Mouse (Mus musculus): ENCODE measurements around the gene Rab11fip3. TPM values are rescaled to one million over a fixed set of nuclear protein-coding genes. Genes with fewer than 3 reads are reported as not detected.

Gene Rab11fip3
- polyA plus RNA-seq, 1 experiment from 2014 or later, result 36.3 TPM

DNA sequence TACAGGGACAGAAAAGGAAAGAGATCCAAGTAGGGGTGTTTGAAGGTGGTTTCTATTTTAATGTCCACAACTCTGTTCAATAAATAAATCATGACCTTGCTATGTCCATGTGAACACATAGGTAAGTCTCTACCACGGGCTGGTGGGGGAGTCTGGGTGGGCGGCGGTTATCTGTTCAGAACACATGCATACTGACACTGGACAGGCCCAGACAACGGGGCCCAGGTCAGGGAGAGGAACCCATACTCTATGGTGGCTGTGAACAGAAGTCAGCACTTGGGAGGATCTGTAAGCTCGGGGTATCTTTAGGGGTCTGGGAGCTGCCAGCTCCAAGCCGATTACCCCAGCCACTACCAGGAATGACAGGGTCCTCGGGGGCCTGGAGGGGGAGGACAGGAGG, 123.0 kb downstream of the Rab11fip3 start:
- peaks cover 10% of the 10 kb centered on the region for H3K4me1 ChIP-seq
- H3K4me3 ChIP-seq, result no peak overlapping the region
- H3K27me3 ChIP-seq, result peaks cover 15% of the 10 kb centered on the region
- WGBS, result 82% methylated on average over 7 of the region's 7 CpGs
- H3K4me2 ChIP-seq (replicated peaks), result no peak overlapping the region
- no peaks in the 10 kb centered on the region for H3K36me3 ChIP-seq
- H3K9me3 ChIP-seq, result no peaks in the 10 kb centered on the region
- no peak overlapping the region for H3K27ac ChIP-seq (replicated peaks)
- H3K9ac ChIP-seq (replicated peaks), result no peak overlapping the region
- no peak for ATAC-seq (replicated peaks)

DNA sequence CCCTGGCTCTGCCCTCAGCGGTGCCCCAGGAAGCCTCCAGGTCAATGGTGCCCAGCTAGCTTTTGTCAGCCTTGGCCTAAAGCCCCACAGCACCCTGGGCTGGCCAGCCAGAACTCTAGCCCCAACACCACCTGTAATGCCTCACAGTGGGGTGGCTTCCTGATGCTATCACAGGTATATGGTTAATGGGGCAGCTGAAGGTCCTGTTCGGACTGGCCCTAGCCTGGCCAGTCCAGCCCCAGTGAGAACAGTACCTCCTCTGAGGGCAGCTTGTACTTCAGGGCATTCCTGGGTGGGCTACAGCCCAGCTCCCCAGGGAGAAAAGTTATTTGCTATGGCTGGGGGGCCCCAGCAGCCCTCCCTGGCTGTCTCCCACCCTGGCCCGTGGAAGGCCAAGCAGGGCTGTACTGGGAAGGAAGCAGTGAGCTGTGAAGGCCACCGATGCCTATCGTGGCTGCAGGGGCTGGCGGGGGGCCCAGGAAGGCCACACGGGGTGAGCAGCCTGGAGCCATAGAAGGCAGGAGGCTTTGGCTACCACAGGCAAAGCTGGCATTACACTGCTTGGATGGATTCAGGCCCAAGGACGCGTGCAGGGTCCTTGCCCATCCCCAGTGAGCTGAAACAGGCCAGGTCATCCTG, 123.7 kb downstream of the Rab11fip3 start:
- no peaks in the 10 kb centered on the region for H3K36me3 ChIP-seq
- no peak overlapping the region for H3K9ac ChIP-seq (replicated peaks)
- no peak for ATAC-seq (replicated peaks)
- no peak overlapping the region for H3K4me2 ChIP-seq (replicated peaks)
- H3K9me3 ChIP-seq, result no peaks in the 10 kb centered on the region
- H3K4me3 ChIP-seq, result no peak overlapping the region
- 60% methylated on average over 9 of the region's 9 CpGs for WGBS
- H3K27me3 ChIP-seq, result peaks cover 8% of the 10 kb centered on the region
- no peak overlapping the region for H3K27ac ChIP-seq (replicated peaks)
- H3K4me1 ChIP-seq, result peaks cover 14% of the 10 kb centered on the region

DNA sequence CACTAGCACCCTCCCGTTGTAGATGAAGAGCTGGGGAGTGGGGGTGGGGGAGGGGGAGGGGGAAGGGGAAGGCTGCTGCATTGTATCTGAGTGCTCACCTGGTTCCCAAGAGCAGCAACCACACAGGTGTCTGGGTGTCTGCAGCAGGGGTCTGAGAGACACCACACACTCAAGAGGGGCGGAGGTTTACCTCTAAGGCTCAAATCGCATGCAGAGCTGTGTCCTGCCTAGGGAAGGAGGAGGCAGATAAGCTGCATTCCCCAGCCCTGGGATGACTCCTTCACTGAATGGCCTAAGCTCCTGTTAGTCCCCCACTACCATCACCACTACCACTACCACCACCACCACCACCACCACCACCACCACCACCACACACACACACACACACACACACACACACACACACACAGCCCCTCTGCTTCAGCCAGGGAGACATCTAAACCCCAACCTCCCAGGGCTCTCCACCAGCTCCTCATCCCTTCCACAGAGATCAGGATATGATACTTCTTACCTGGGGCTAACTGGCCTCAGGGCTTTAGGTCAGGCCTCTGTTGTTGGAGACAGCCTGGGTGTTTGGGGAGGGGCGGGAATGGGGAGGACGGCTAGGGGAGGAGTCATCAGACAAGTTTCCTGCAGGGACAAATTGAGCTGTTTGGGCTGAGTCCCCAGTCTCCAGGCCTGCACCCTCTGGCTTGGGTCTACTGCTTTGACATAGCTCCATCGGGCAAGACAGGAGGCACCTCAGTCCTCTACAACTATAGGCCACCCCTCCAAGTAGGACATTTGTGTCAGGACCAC, 124.8 kb downstream of the Rab11fip3 start, which contains the start of the genes Pigq and Nhlrc4:
Pigq (minus strand) TSS at position 571 of the 798 bp plus-strand sequence.
Nhlrc4 (minus strand) TSS at position 596 of the 798 bp plus-strand sequence.
- Histone ChIP-seq H3K36me3 (no peaks in the 10 kb centered on the region), H3K27ac (replicated peaks) (no peak within 1 kb of the TSS), H3K4me3 (no peak within 1 kb of the TSS), H3K4me2 (replicated peaks) (no peak within 1 kb of the TSS), H3K9me3 (no peaks in the 10 kb centered on the region), H3K27me3 (no peaks in the 10 kb centered on the region), H3K9ac (replicated peaks) (no peak within 1 kb of the TSS), H3K4me1 (peaks cover 20% of the 10 kb centered on the region)
- ATAC-seq (replicated peaks), result no peak
- 44% methylated on average over 6 of the region's 6 CpGs for WGBS

DNA sequence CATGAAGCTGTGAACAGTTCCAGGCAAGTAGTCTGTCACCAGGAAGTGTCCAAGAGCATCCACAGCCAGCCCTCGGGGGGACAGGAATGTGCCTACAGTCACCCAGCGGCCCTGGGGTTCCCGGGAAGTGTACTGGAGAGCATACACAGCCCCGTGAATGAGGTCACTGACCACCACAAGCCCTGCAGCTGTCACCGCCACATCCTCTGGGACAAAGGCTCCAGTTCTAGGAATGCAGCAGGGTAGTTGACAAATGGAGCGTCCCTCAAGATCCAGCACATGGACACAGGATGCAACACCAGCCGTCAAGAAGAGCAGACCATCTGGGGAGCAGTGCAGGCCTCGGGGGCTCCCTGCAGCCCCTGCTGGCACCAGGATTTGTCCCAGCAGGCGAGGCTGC, 125.6 kb downstream of the Rab11fip3 start:
- Histone ChIP-seq H3K4me1 (peaks cover 20% of the 10 kb centered on the region), H3K36me3 (no peaks in the 10 kb centered on the region), H3K27me3 (no peaks in the 10 kb centered on the region), H3K27ac (replicated peaks) (no peak overlapping the region), H3K9me3 (no peaks in the 10 kb centered on the region), H3K9ac (replicated peaks) (no peak overlapping the region), H3K4me2 (replicated peaks) (no peak overlapping the region), H3K4me3 (no peak overlapping the region)
- 81% methylated on average over 9 of the region's 9 CpGs for WGBS
- ATAC-seq (replicated peaks), result no peak

DNA sequence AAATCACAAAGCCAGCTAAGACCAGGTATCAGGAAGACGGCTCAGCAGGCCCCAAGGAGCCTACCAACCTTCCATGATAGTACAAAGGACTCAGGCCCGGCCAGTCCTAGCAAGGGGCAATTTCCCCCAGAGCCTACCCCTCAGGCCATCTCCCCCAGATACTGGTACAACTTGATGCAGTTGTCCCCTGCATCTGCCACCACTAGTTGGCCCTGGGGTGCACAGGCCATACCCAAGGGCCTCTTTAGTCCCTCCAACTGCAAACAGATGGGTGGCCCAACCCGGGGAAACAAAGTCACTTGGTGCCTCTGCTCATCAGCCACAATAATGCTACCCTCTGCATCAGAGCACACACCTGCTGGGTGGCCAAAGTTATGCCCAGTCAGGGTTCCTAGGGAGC, 126.1 kb downstream of the Rab11fip3 start:
- H3K9me3 ChIP-seq, result no peaks in the 10 kb centered on the region
- no peak for ATAC-seq (replicated peaks)
- no peak overlapping the region for H3K9ac ChIP-seq (replicated peaks)
- H3K27ac ChIP-seq (replicated peaks), result no peak overlapping the region
- 75% methylated on average over 3 of the region's 3 CpGs for WGBS
- H3K36me3 ChIP-seq, result no peaks in the 10 kb centered on the region
- H3K27me3 ChIP-seq, result no peaks in the 10 kb centered on the region
- peaks cover 20% of the 10 kb centered on the region for H3K4me1 ChIP-seq
- no peak overlapping the region for H3K4me2 ChIP-seq (replicated peaks)
- H3K4me3 ChIP-seq, result no peak overlapping the region

DNA sequence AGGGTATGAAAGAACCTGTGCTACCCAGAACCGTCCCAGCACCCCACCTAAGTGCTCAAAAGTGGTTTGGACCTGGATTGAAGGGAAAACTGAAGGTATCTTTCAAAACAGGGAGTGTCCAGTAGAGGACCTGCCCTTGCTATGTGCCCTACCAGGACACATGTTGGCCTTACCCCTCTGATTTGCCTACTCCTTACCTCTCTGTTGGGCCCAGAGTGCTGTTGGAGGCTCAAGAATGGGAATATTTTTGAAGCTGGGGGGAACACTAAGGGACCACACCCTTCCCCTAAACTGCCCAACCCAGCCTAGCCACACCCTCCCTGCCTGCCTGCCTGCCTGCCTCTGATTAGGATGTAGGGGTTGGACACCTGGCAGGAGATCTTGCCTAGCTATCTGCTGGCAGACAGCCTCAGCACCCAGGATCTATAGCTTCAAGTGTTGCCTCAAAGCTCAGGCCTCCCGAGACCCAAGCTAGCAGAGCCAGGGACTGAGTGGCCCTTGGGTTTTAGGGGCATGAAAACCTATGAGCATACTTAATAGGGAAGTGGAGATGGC, 126.7 kb downstream of the Rab11fip3 start:
- no peaks in the 10 kb centered on the region for H3K9me3 ChIP-seq
- no peak overlapping the region for H3K4me2 ChIP-seq (replicated peaks)
- H3K4me1 ChIP-seq, result peaks cover 20% of the 10 kb centered on the region
- H3K36me3 ChIP-seq, result no peaks in the 10 kb centered on the region
- H3K4me3 ChIP-seq, result no peak overlapping the region
- 90% methylated on average over 2 of the region's 2 CpGs for WGBS
- ATAC-seq (replicated peaks), result no peak
- H3K9ac ChIP-seq (replicated peaks), result no peak overlapping the region
- H3K27me3 ChIP-seq, result no peaks in the 10 kb centered on the region
- no peak overlapping the region for H3K27ac ChIP-seq (replicated peaks)

DNA sequence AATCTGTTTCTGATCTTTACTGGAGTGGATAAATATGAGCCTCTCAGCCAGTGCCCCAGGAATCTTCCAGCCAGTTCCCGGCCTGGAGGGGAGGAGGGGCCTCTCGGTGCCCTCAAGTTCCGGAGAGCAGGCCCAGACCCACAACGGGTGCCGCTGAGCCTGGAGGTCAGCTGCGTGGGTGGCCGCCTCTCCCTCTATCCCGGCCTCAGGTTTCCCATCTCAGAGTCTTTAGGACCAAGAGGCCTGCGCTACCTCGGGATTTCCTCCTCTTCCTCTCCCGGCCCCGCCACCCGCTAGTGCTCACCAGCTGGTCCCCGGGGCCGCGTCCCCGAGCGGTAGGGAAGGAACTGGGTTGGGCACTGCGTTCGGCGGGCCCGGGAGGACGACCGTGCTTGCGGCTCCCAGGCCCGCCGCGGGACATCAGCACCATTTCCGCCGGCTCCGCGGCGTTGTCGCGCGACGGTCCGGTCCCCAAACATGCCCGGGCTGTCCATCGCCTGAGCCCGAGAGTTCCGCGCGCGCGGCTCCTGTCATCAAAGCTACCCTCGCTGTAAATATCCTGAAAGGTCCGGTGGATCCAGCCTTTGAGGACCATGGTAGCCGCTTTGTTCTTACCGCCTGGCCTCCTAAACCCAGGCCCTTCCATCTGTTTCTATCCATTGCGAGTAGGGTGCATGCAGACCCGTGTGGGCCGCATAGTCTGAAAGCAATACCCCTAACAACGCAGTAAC, 127.7 kb downstream of the Rab11fip3 start:
- H3K27me3 ChIP-seq, result no peaks in the 10 kb centered on the region
- H3K4me1 ChIP-seq, result peaks cover 20% of the 10 kb centered on the region
- H3K4me2 ChIP-seq (replicated peaks), result peak overlapping the region; percentile 84
- H3K36me3 ChIP-seq, result peaks cover 4% of the 10 kb centered on the region
- peak overlapping the region; percentile 87 for H3K27ac ChIP-seq (replicated peaks)
- peak overlapping the region; percentile 81 for H3K4me3 ChIP-seq
- peak overlapping the region; percentile 95 for H3K9ac ChIP-seq (replicated peaks)
- H3K9me3 ChIP-seq, result no peaks in the 10 kb centered on the region
- 3% methylated on average over 54 of the region's 54 CpGs for WGBS
- ATAC-seq (replicated peaks), result peak; percentile 83

Other genes starting within 250 kb of the Rab11fip3 start
- gene Wdr24, start 245.9 kb downstream of the Rab11fip3 start, polyA plus RNA-seq (2015; fragmentation: Nextera tagmentation; extraction: Ambion mirVana), result 34.2 and 34.3 TPM in 2 replicates
- gene Jmjd8, start 240.7 kb downstream of the Rab11fip3 start, polyA plus RNA-seq (2015; fragmentation: Nextera tagmentation; extraction: Ambion mirVana), result 65.9 and 67.0 TPM in 2 replicates
- 308 and 313 TPM in 2 replicates for gene Stub1, start 236.2 kb downstream of the Rab11fip3 start, polyA plus RNA-seq (2015; fragmentation: Nextera tagmentation; extraction: Ambion mirVana)
- 29.1 and 30.8 TPM in 2 replicates for gene Rhbdl1, start 232.3 kb downstream of the Rab11fip3 start, polyA plus RNA-seq (2015; fragmentation: Nextera tagmentation; extraction: Ambion mirVana)
- 8.3 and 10.1 TPM in 2 replicates for gene Gm20683, start 227.8 kb downstream of the Rab11fip3 start, polyA plus RNA-seq (2015; fragmentation: Nextera tagmentation; extraction: Ambion mirVana)
- 15.2 and 16.1 TPM in 2 replicates for gene Rhot2, start 224.7 kb downstream of the Rab11fip3 start, polyA plus RNA-seq (2015; fragmentation: Nextera tagmentation; extraction: Ambion mirVana)
- 18.8 and 24.8 TPM in 2 replicates for gene Wdr90, start 208.1 kb downstream of the Rab11fip3 start, polyA plus RNA-seq (2015; fragmentation: Nextera tagmentation; extraction: Ambion mirVana)
- gene Mcrip2, start 200.8 kb downstream of the Rab11fip3 start, polyA plus RNA-seq (2015; fragmentation: Nextera tagmentation; extraction: Ambion mirVana), result 14.4 and 16.7 TPM in 2 replicates
- gene Mettl26, start 194.5 kb downstream of the Rab11fip3 start, polyA plus RNA-seq (2015; fragmentation: Nextera tagmentation; extraction: Ambion mirVana), result 61.8 and 62.0 TPM in 2 replicates
- 0.55 and 0.60 TPM in 2 replicates for gene Wfikkn1, start 188.7 kb downstream of the Rab11fip3 start, polyA plus RNA-seq (2015; fragmentation: Nextera tagmentation; extraction: Ambion mirVana)
- gene Rab40c, start 149.8 kb downstream of the Rab11fip3 start, polyA plus RNA-seq (2015; fragmentation: Nextera tagmentation; extraction: Ambion mirVana), result 50.8 and 52.6 TPM in 2 replicates
- gene Pigq, start 124.6 kb downstream of the Rab11fip3 start, polyA plus RNA-seq (2015; fragmentation: Nextera tagmentation; extraction: Ambion mirVana), result 51.7 and 53.4 TPM in 2 replicates
- not detected in 2 replicates for gene Nhlrc4, start 124.6 kb downstream of the Rab11fip3 start, polyA plus RNA-seq (2015; fragmentation: Nextera tagmentation; extraction: Ambion mirVana)
- 0.09 TPM in 1 of 2 replicates, not detected in the other for gene A930017K11Rik, start 117.0 kb downstream of the Rab11fip3 start, polyA plus RNA-seq (2015; fragmentation: Nextera tagmentation; extraction: Ambion mirVana)
- gene Capn15, start 83.8 kb downstream of the Rab11fip3 start, polyA plus RNA-seq (2015; fragmentation: Nextera tagmentation; extraction: Ambion mirVana), result 23.9 and 24.8 TPM in 2 replicates
- gene Decr2, start 20.8 kb upstream of the Rab11fip3 start, polyA plus RNA-seq (2015; fragmentation: Nextera tagmentation; extraction: Ambion mirVana), result 27.7 and 29.1 TPM in 2 replicates
- 37.1 and 40.7 TPM in 2 replicates for gene Nme4, start 26.0 kb upstream of the Rab11fip3 start, polyA plus RNA-seq (2015; fragmentation: Nextera tagmentation; extraction: Ambion mirVana)
- 2.1 and 2.3 TPM in 2 replicates for gene Tmem8, start 43.7 kb upstream of the Rab11fip3 start, polyA plus RNA-seq (2015; fragmentation: Nextera tagmentation; extraction: Ambion mirVana)
- gene Mrpl28, start 53.9 kb upstream of the Rab11fip3 start, polyA plus RNA-seq (2015; fragmentation: Nextera tagmentation; extraction: Ambion mirVana), result 206 and 217 TPM in 2 replicates
- 11.2 and 17.4 TPM in 2 replicates for gene Axin1, start 69.1 kb upstream of the Rab11fip3 start, polyA plus RNA-seq (2015; fragmentation: Nextera tagmentation; extraction: Ambion mirVana)
- 0.19 TPM in 1 of 2 replicates, not detected in the other for gene Pdia2, start 129.5 kb upstream of the Rab11fip3 start, polyA plus RNA-seq (2015; fragmentation: Nextera tagmentation; extraction: Ambion mirVana)
- gene Rgs11, start 133.4 kb upstream of the Rab11fip3 start, polyA plus RNA-seq (2015; fragmentation: Nextera tagmentation; extraction: Ambion mirVana), result 4.1 and 6.1 TPM in 2 replicates
- gene Arhgdig, start 138.2 kb upstream of the Rab11fip3 start, polyA plus RNA-seq (2015; fragmentation: Nextera tagmentation; extraction: Ambion mirVana), result 39.9 and 40.3 TPM in 2 replicates
- gene Fam234a, start 174.7 kb upstream of the Rab11fip3 start, polyA plus RNA-seq (2015; fragmentation: Nextera tagmentation; extraction: Ambion mirVana), result 23.3 and 27.8 TPM in 2 replicates
- gene Luc7l, start 183.3 kb upstream of the Rab11fip3 start, polyA plus RNA-seq (2015; fragmentation: Nextera tagmentation; extraction: Ambion mirVana), result 122 and 123 TPM in 2 replicates